Mouse (Mus musculus) C2C12 (cell line): ENCODE results near the gene Mgmt. TPM values are rescaled to one million over a fixed set of nuclear protein-coding genes. Genes with fewer than 3 reads are reported as not detected.

ENCODE experiments used
- H3K27me3 ChIP-seq: one replicate; pipeline ENCODE4 v1.6.1; 2011; ENCODE audit not compliant: control insufficient read depth, insufficient read depth, insufficient read length
- H3K36me3 ChIP-seq: one replicate; pipeline ENCODE4 v1.6.1; 2011; ENCODE audit not compliant: control insufficient read depth, insufficient read depth
- H3K4me3 ChIP-seq: one replicate; pipeline ENCODE4 v1.5.1; 2011; ENCODE audit warnings: mild to moderate bottlenecking, control low read depth; ENCODE audit not compliant: poor library complexity, insufficient read depth, severe bottlenecking
- H3K79me2 ChIP-seq: one replicate; pipeline ENCODE4 v1.6.1; 2011; ENCODE audit not compliant: control insufficient read depth, insufficient read depth
- H3K79me3 ChIP-seq: one replicate; pipeline ENCODE4 v1.6.1; 2011; ENCODE audit warnings: low read depth, control low read depth
- H3ac ChIP-seq: one replicate; pipeline ENCODE3; 2011; ENCODE audit warnings: low read depth; ENCODE audit not compliant: control insufficient read depth, insufficient read length
- CEBPB ChIP-seq: IDR thresholded peaks from one replicate; pipeline ENCODE4 v1.6.1; 2011; ENCODE audit warnings: low read depth, mild to moderate bottlenecking, control low read depth, moderate library complexity
- CTCF ChIP-seq: IDR thresholded peaks from one replicate; pipeline ENCODE4 v1.5.1; 2011; ENCODE audit not compliant: control insufficient read depth, insufficient read depth, insufficient read length
- FOSL1 ChIP-seq: IDR thresholded peaks from one replicate; pipeline ENCODE4 v1.8.0; 2011; ENCODE audit warnings: mild to moderate bottlenecking, low read length; ENCODE audit not compliant: poor library complexity, insufficient read depth, severe bottlenecking
- MAX ChIP-seq: IDR thresholded peaks from one replicate; pipeline ENCODE4 v1.6.1; 2011; ENCODE audit warnings: mild to moderate bottlenecking, control low read depth
- MYOD1 ChIP-seq: IDR thresholded peaks from one replicate; pipeline ENCODE4 v1.6.1; 2011; ENCODE audit warnings: low read depth; ENCODE audit not compliant: control insufficient read depth, insufficient read length
- MYOG ChIP-seq: IDR thresholded peaks from one replicate; pipeline ENCODE4 v1.6.1; 2011; ENCODE audit not compliant: control insufficient read depth, insufficient read length; ENCODE audit errors: extremely low read depth
- USF1 ChIP-seq: IDR thresholded peaks from one replicate; pipeline ENCODE4 v1.6.1; 2011; ENCODE audit warnings: low read depth, mild to moderate bottlenecking, control low read depth, moderate library complexity
- polyA plus RNA-seq: library from polyadenylated mRNA; unstranded; fragments of >200 nt; fragmentation: generic; extraction: Trizol; gene quantifications from one replicate; pipeline ENCODE4 v1.2.1, GENCODE M21; 2012; ENCODE audit warnings: missing spikeins

The Mgmt gene
- polyA plus RNA-seq, 1 experiment, result 1.9 TPM

DNA sequence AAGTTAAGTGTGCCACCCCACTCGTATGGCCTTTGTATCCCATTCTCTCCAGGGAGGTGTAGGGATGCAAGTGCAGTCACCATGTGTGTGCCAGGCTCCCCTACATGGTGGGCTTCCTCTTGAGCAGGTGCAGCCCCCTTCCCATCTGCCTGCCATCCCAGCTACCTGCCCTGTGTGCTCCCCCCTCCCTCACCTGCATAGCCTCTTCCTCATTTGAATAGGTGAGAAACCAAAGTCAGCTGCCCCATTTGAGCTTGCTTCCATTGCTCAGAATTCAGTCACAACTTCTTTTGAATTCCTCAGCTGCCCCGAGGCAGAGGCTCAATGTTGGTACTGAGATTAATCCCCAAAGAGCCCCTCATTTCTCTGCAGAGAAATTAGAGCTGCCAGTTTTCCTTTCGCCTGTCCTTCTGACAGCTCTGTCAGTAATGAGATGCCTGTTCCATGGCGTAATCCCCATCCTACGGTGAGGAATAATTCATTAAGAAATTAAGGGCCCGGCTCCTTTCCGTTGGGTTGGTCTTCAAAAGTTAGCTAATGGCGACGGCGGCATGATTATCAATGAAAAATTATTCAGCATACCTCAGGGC, 208.3 kb downstream of the Mgmt start:
- no peak overlapping the region for H3K4me3 ChIP-seq
- no peaks in the 10 kb centered on the region for H3K27me3 ChIP-seq

DNA sequence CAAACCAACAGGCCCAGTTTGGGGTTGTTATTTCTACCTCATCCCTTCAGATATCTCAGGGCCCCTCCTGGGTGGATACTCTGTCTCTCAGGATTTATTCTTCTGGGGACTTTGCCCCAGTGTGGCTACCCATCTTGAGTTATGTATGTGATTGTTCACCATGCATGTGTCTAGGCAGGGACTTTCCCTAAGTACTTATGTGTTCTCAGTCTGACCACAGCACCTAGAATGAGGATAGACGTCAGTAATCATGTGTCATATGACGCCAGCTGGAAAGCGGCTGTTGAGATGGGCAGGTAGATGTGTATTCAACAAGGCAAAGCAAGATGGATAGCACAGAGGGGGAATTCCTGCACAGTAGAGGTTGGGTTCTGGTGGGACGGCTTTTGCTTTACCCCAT, 217.7 kb downstream of the Mgmt start:
- no peaks in the 10 kb centered on the region for H3K79me3 ChIP-seq
- no peaks in the 10 kb centered on the region for H3K36me3 ChIP-seq
- H3K4me3 ChIP-seq, result no peak overlapping the region
- no peaks in the 10 kb centered on the region for H3K79me2 ChIP-seq
- H3K27me3 ChIP-seq, result no peaks in the 10 kb centered on the region
- TF ChIP-seq MYOD1 (no peak), MYOG (no peak), USF1 (no peak), CTCF (no peak), MAX (no peak), CEBPB (no peak), FOSL1 (no peak)
- no peak overlapping the region for H3ac ChIP-seq

More for the DNA sequence above, 208.3 kb downstream of the Mgmt start:
- no peaks in the 10 kb centered on the region for H3K79me2 ChIP-seq
- H3K36me3 ChIP-seq, result no peaks in the 10 kb centered on the region
- no peak overlapping the region for H3ac ChIP-seq
- TF ChIP-seq USF1, result no peak
- H3K79me3 ChIP-seq, result no peaks in the 10 kb centered on the region

- H3ac ChIP-seq, result no peak overlapping the region
- H3K79me2 ChIP-seq, result no peaks in the 10 kb centered on the region
- H3K79me3 ChIP-seq, result no peaks in the 10 kb centered on the region
- no peak overlapping the region for H3K4me3 ChIP-seq
- no peak for TF ChIP-seq MAX
- TF ChIP-seq CEBPB, result no peak
- no peak for TF ChIP-seq FOSL1
- no peak for TF ChIP-seq MYOD1
- H3K27me3 ChIP-seq, result no peaks in the 10 kb centered on the region
- no peaks in the 10 kb centered on the region for H3K36me3 ChIP-seq
Observed at GRCm38 (mm10) chr7:137116246-137116645, 221.8 kb downstream of the Mgmt start.

- H3K27me3 ChIP-seq, result no peaks in the 10 kb centered on the region
- H3K4me3 ChIP-seq, result no peak overlapping the region
- H3K79me2 ChIP-seq, result no peaks in the 10 kb centered on the region
- H3K79me3 ChIP-seq, result no peaks in the 10 kb centered on the region
- no peak overlapping the region for H3ac ChIP-seq
- no peaks in the 10 kb centered on the region for H3K36me3 ChIP-seq
- TF ChIP-seq USF1 (no peak), CTCF (no peak)
Observed at GRCm38 (mm10) chr7:137121243-137121858, 226.9 kb downstream of the Mgmt start.

- Histone ChIP-seq H3K79me2 (no peaks in the 10 kb centered on the region), H3ac (no peak overlapping the region), H3K79me3 (no peaks in the 10 kb centered on the region), H3K27me3 (no peaks in the 10 kb centered on the region), H3K4me3 (no peak overlapping the region), H3K36me3 (no peaks in the 10 kb centered on the region)
- no peak for TF ChIP-seq CTCF
- no peak for TF ChIP-seq CEBPB
- no peak for TF ChIP-seq MYOD1
- TF ChIP-seq FOSL1, result no peak
- no peak for TF ChIP-seq MAX
- TF ChIP-seq USF1, result no peak
- no peak for TF ChIP-seq MYOG
Observed at GRCm38 (mm10) chr7:137128726-137129125, 234.3 kb downstream of the Mgmt start.

DNA sequence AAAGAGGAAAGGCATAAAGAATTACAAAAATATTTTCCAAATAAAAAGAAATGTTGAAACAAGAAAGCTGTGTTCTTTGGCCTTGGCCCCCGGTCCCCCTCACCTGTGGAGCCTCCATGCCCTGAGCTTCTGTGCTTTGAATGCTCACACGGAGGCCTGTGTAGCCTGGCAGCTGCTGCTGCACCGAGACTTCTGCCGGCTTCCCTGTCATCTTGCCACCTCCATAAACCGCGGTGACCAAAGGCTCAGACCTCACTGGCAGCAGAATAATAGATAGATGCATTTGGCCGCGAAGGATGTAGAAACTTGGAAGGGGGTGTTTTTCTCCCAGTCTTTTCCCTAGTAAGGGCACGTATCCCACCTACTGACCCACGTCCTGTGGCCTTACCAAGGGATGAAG, 235.8 kb downstream of the Mgmt start:
- no peaks in the 10 kb centered on the region for H3K79me3 ChIP-seq
- H3K27me3 ChIP-seq, result no peaks in the 10 kb centered on the region
- no peak overlapping the region for H3K4me3 ChIP-seq
- no peak overlapping the region for H3ac ChIP-seq
- no peaks in the 10 kb centered on the region for H3K36me3 ChIP-seq
- H3K79me2 ChIP-seq, result no peaks in the 10 kb centered on the region
- TF ChIP-seq MYOG (no peak), CTCF (no peak), USF1 (no peak), MYOD1 (no peak), FOSL1 (no peak), MAX (no peak), CEBPB (no peak)
